Mouse (Mus musculus) hindbrain, postnatal 0 days (tissue): ENCODE data around the gene Zdhhc8. TPM values are rescaled to one million over a fixed set of nuclear protein-coding genes. Genes with fewer than 3 reads are reported as not detected.

Experiments
- ATAC-seq: fragments of 200-750 bp; cut with Nextera tagmentation; 2 replicates; pipeline ENCODE4 v1.8.0; 2017; ENCODE audit warnings: mild to moderate bottlenecking, moderate TSS enrichment, moderate library complexity
- DNase-seq: peaks from one replicate; pipeline ENCODE4 v3.0.0-alpha.2; 2015; ENCODE audit warnings: low spot score
- H3K27ac ChIP-seq: fragments of 300-500 bp; sonication (generic); 2 replicates; pipeline ENCODE4 v1.5.1; 2014; ENCODE audit warnings: mild to moderate bottlenecking
- H3K27me3 ChIP-seq: fragments of 300-500 bp; sonication (generic); 2 replicates; pipeline ENCODE4 v1.6.1; 2014; ENCODE audit warnings: low read length, mixed read lengths; ENCODE audit not compliant: insufficient read depth
- H3K36me3 ChIP-seq: fragments of 300-500 bp; sonication (generic); 2 replicates; pipeline ENCODE4 v1.6.1; 2014; ENCODE audit warnings: low read length, mixed read lengths; ENCODE audit not compliant: insufficient read depth
- H3K4me1 ChIP-seq: fragments of 300-500 bp; sonication (generic); 2 replicates; pipeline ENCODE4 v1.6.1; 2014; ENCODE audit warnings: antibody characterized with exemption, low read length, mixed read lengths; ENCODE audit not compliant: insufficient read depth
- H3K4me2 ChIP-seq: fragments of 300-500 bp; sonication (generic); 2 replicates; pipeline ENCODE4 v1.6.1; 2014; ENCODE audit warnings: low read depth, mild to moderate bottlenecking, low read length, moderate library complexity, mixed read lengths
- H3K4me3 ChIP-seq: fragments of 300-500 bp; sonication (generic); 2 replicates; pipeline ENCODE4 v1.5.1; 2014; ENCODE audit warnings: low read length
- H3K9ac ChIP-seq: fragments of 300-500 bp; sonication (generic); replicated peaks from 2 replicates; pipeline ENCODE4 v1.6.1; 2014; ENCODE audit warnings: mild to moderate bottlenecking, low read length, moderate library complexity, mixed read lengths
- H3K9me3 ChIP-seq: fragments of 300-500 bp; sonication (generic); 2 replicates; pipeline ENCODE4 v1.6.1; 2016; ENCODE audit warnings: low read length, mixed read lengths
- CTCF ChIP-seq: IDR thresholded peaks from 2 replicates; pipeline ENCODE4 v1.5.1; 2016; ENCODE audit warnings: antibody characterized with exemption, control low read depth, low read depth
- WGBS: fragments of 180-500 bp; shearing (Covaris S2); extraction: QIAGEN DNeasy Blood & Tissue Kit; methylation state at CpG from one replicate; pipeline ENCODE4 v1.1.7; 2014; 5-methylcytosine and 5-hydroxymethylcytosine counted together
- polyA plus RNA-seq: library from polyadenylated mRNA; unstranded; fragments of >200 nt; fragmentation: Nextera tagmentation; extraction: Ambion mirVana; gene quantifications from 2 replicates; pipeline ENCODE4 v1.2.1, GENCODE M21; 2015
- total RNA-seq: library from RNA; depleted of rRNA; stranded (reverse); fragments of >200 nt; gene quantifications from 2 replicates; pipeline ENCODE4 v1.2.3, GENCODE M21; 2014

The Zdhhc8 gene
- total and polyA plus RNA-seq, 2 experiments from 2014 or later = 14.5 to 34.0 TPM

DNA sequence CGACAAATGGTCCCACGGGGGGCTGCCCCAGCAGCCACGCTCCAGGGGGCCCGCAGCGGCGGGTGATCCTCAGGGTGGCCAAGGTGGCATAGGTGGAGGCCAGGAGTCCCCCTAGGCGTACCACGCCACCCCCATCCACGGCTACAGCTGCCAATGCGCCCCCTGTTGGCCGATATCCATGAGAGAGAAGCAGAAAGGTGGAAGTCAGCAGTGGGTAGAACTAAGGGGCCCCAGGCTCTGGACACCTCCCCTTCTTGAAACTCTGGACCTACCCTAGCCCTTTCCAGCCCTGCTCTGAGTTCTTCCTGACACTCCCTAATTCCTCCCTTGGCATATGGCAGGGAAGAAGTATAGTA, 13.4 kb downstream of the Zdhhc8 start:
- 74% methylated on average over 11 of the region's 11 CpGs for WGBS

GRCm38 (mm10) chr16:18220856-18221542, 13.9 kb downstream of the Zdhhc8 start:
- ATAC-seq (no peak), DNase-seq (no peak)
- no peak overlapping the region for H3K9ac ChIP-seq
- 89% methylated on average over 6 of the region's 6 CpGs for WGBS
- H3K4me3 ChIP-seq = no peak overlapping the region
- no peak for TF ChIP-seq CTCF
- H3K27me3 ChIP-seq = no peaks in the 10 kb centered on the region
- no peak overlapping the region for H3K27ac ChIP-seq
- H3K9me3 ChIP-seq = no peaks in the 10 kb centered on the region
- H3K36me3 ChIP-seq = peaks cover 40% of the 10 kb centered on the region
- no peak overlapping the region for H3K4me2 ChIP-seq
- H3K4me1 ChIP-seq = no peaks in the 10 kb centered on the region

More for the DNA sequence above, 13.4 kb downstream of the Zdhhc8 start:
- peak; percentile 33 for TF ChIP-seq CTCF
- H3K9me3 ChIP-seq = no peaks in the 10 kb centered on the region
- no peak overlapping the region for H3K9ac ChIP-seq
- peaks cover 45% of the 10 kb centered on the region for H3K36me3 ChIP-seq
- ATAC-seq (no peak), DNase-seq (no peak)
- no peaks in the 10 kb centered on the region for H3K4me1 ChIP-seq
- H3K4me2 ChIP-seq = no peak overlapping the region
- H3K27me3 ChIP-seq = no peaks in the 10 kb centered on the region
- H3K27ac ChIP-seq = no peak overlapping the region
- no peak overlapping the region for H3K4me3 ChIP-seq

- no peaks in the 10 kb centered on the region for H3K9me3 ChIP-seq
- no peak overlapping the region for H3K9ac ChIP-seq
- no peaks in the 10 kb centered on the region for H3K27me3 ChIP-seq
- H3K4me2 ChIP-seq = no peak overlapping the region
- H3K4me3 ChIP-seq = no peak overlapping the region
- H3K36me3 ChIP-seq = peaks cover 30% of the 10 kb centered on the region
- 0 out of 2 replicates have a peak overlapping the region, but pooled peaks have one; percentile 36 for H3K27ac ChIP-seq
- ATAC-seq (peak; percentile 62), DNase-seq (no peak)
- TF ChIP-seq CTCF = no peak
- H3K4me1 ChIP-seq = no peaks in the 10 kb centered on the region
- WGBS = 63% methylated on average over 8 of the region's 8 CpGs
Measured at GRCm38 (mm10) chr16:18220001-18220400, 14.9 kb downstream of the Zdhhc8 start.

- no peaks in the 10 kb centered on the region for H3K27me3 ChIP-seq
- no peak for TF ChIP-seq CTCF
- no peak overlapping the region for H3K4me3 ChIP-seq
- no peaks in the 10 kb centered on the region for H3K9me3 ChIP-seq
- no peak overlapping the region for H3K9ac ChIP-seq
- ATAC-seq (no peak), DNase-seq (no peak)
- 80% methylated on average over 9 of the region's 9 CpGs for WGBS
- peaks cover 12% of the 10 kb centered on the region for H3K4me1 ChIP-seq
- H3K27ac ChIP-seq = no peak overlapping the region
- no peak overlapping the region for H3K4me2 ChIP-seq
- H3K36me3 ChIP-seq = peaks cover 16% of the 10 kb centered on the region
Measured at GRCm38 (mm10) chr16:18218580-18218996, 16.3 kb downstream of the Zdhhc8 start.

DNA sequence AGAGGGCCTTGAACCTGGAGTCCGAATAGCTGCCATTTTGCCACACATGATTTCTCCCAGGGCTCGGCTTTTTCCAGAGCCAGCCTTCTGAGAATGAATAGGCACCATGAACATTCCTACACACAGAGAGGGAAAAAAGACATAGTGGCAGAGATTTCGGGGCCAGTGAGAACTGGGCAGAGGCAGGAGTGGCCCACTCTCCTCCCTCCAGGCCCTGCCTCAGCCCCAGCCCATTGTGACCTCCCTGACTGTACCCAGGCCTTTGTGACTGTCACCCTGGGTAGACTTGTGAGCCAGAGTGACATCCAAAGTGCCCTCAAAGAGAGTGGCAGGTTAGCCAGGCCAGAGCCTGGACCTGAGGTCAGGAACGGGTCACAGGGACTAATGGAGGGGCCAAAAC, 17.4 kb downstream of the Zdhhc8 start, which contains the start of gene Ccdc188:
Gene Ccdc188 (plus strand): TSS at position 301 of the 400 bp plus-strand sequence.
- Histone ChIP-seq H3K4me2 (no peak within 1 kb of the TSS), H3K9ac (no peak within 1 kb of the TSS), H3K27ac (no peak within 1 kb of the TSS), H3K9me3 (no peaks in the 10 kb centered on the region), H3K4me3 (no peak within 1 kb of the TSS), H3K4me1 (peaks cover 18% of the 10 kb centered on the region), H3K36me3 (peaks cover 6% of the 10 kb centered on the region), H3K27me3 (no peaks in the 10 kb centered on the region)
- DNase-seq = no peak
- TF ChIP-seq CTCF = no peak
- WGBS = 87% methylated on average over 4 of the region's 4 CpGs
- no peak for ATAC-seq

- no peaks in the 10 kb centered on the region for H3K9me3 ChIP-seq
- DNase-seq (peak; percentile 47), ATAC-seq (no peak)
- H3K27me3 ChIP-seq = no peaks in the 10 kb centered on the region
- H3K36me3 ChIP-seq = no peaks in the 10 kb centered on the region
- no peak for TF ChIP-seq CTCF
- no peak overlapping the region; the same call in 1 of the 2 replicates for H3K9ac ChIP-seq
- 34% methylated on average over 7 of the region's 7 CpGs for WGBS
- H3K4me3 ChIP-seq = no peak overlapping the region
- peaks cover 18% of the 10 kb centered on the region for H3K4me1 ChIP-seq
- H3K4me2 ChIP-seq = peak overlapping the region; percentile 49
- peak overlapping the region; percentile 75; the same call in 1 of the 2 replicates for H3K27ac ChIP-seq
Measured at GRCm38 (mm10) chr16:18214858-18215257, 20.1 kb downstream of the Zdhhc8 start.

GRCm38 (mm10) chr16:18213689-18214088, 21.2 kb downstream of the Zdhhc8 start:
- Histone ChIP-seq H3K36me3 (no peaks in the 10 kb centered on the region), H3K9me3 (no peaks in the 10 kb centered on the region), H3K4me2 (peak overlapping the region; percentile 49), H3K27ac (peak overlapping the region; percentile 75), H3K9ac (peak overlapping the region; percentile 6; the same call in 1 of the 2 replicates), H3K4me3 (no peak overlapping the region), H3K4me1 (peaks cover 18% of the 10 kb centered on the region), H3K27me3 (no peaks in the 10 kb centered on the region)
- DNase-seq = peak; percentile 95
- TF ChIP-seq CTCF = peak; percentile 8; the same call in 1 of the 2 replicates
- WGBS = 3% methylated on average over 6 of the region's 6 CpGs
- ATAC-seq = peak; percentile 90
